Mouse (Mus musculus): Measurements from ENCODE around the gene Mxi1. TPM values are rescaled to one million over a fixed set of nuclear protein-coding genes. Genes with fewer than 3 reads are reported as not detected.

Gene Mxi1
- total RNA-seq, 1 experiment from 2014 or later: 112 TPM

- ATAC-seq (ENCODE audit: extremely low read depth, insufficient number of reproducible peaks, low FRiP score, poor library complexity, severe bottlenecking): no peak
These were observed 44.1 kb downstream of the Mxi1 start for GRCm38 (mm10) chr19:53354271-53355000.

- ATAC-seq (ENCODE audit: extremely low read depth, insufficient number of reproducible peaks, low FRiP score, poor library complexity, severe bottlenecking): no peak
These were observed 44.7 kb downstream of the Mxi1 start for GRCm38 (mm10) chr19:53355065-53355464.

- ATAC-seq (ENCODE audit: extremely low read depth, insufficient number of reproducible peaks, low FRiP score, poor library complexity, severe bottlenecking): no peak
These were observed 49.1 kb downstream of the Mxi1 start for GRCm38 (mm10) chr19:53359160-53360033.

GRCm38 (mm10) chr19:53360265-53360958 lies 50.1 kb downstream of the Mxi1 start:
- no peak for ATAC-seq (ENCODE audit: extremely low read depth, insufficient number of reproducible peaks, low FRiP score, poor library complexity, severe bottlenecking)

- ATAC-seq (ENCODE audit: extremely low read depth, insufficient number of reproducible peaks, low FRiP score, poor library complexity, severe bottlenecking): peak; percentile 41; the same call in 1 of the 2 replicates
These were observed 52.6 kb downstream of the Mxi1 start for GRCm38 (mm10) chr19:53362967-53363366.

- ATAC-seq (ENCODE audit: extremely low read depth, insufficient number of reproducible peaks, low FRiP score, poor library complexity, severe bottlenecking): no peak
These were observed 54.2 kb downstream of the Mxi1 start for GRCm38 (mm10) chr19:53364551-53364950.

- no peak for ATAC-seq (ENCODE audit: extremely low read depth, insufficient number of reproducible peaks, low FRiP score, poor library complexity, severe bottlenecking)
These were observed 54.6 kb downstream of the Mxi1 start for GRCm38 (mm10) chr19:53364963-53365362.

- ATAC-seq (ENCODE audit: extremely low read depth, insufficient number of reproducible peaks, low FRiP score, poor library complexity, severe bottlenecking): no peak
These were observed 55.9 kb downstream of the Mxi1 start for GRCm38 (mm10) chr19:53366057-53366775.

GRCm38 (mm10) chr19:53366881-53367280 lies 56.6 kb downstream of the Mxi1 start:
- ATAC-seq (ENCODE audit: extremely low read depth, insufficient number of reproducible peaks, low FRiP score, poor library complexity, severe bottlenecking): no peak

- ATAC-seq (ENCODE audit: extremely low read depth, insufficient number of reproducible peaks, low FRiP score, poor library complexity, severe bottlenecking): peak; percentile 53; the same call in 1 of the 2 replicates
These were observed 59.2 kb downstream of the Mxi1 start for GRCm38 (mm10) chr19:53369469-53370043.

GRCm38 (mm10) chr19:53370233-53370632 lies 59.9 kb downstream of the Mxi1 start:
- no peak for ATAC-seq (ENCODE audit: extremely low read depth, insufficient number of reproducible peaks, low FRiP score, poor library complexity, severe bottlenecking)

- no peak for ATAC-seq (ENCODE audit: extremely low read depth, insufficient number of reproducible peaks, low FRiP score, poor library complexity, severe bottlenecking)
These were observed 61.3 kb downstream of the Mxi1 start, which contains the start of gene Gm10197 for GRCm38 (mm10) chr19:53371666-53372065. Gene Gm10197 (minus strand): TSS chr19:53371766.

GRCm38 (mm10) chr19:53373570-53373969 lies 63.3 kb downstream of the Mxi1 start:
- ATAC-seq (ENCODE audit: extremely low read depth, insufficient number of reproducible peaks, low FRiP score, poor library complexity, severe bottlenecking): no peak

GRCm38 (mm10) chr19:53375299-53375698 lies 65.0 kb downstream of the Mxi1 start:
- ATAC-seq (ENCODE audit: extremely low read depth, insufficient number of reproducible peaks, low FRiP score, poor library complexity, severe bottlenecking): no peak

GRCm38 (mm10) chr19:53375816-53376215 lies 65.5 kb downstream of the Mxi1 start:
- ATAC-seq (ENCODE audit: extremely low read depth, insufficient number of reproducible peaks, low FRiP score, poor library complexity, severe bottlenecking): no peak

GRCm38 (mm10) chr19:53377652-53378051 lies 67.3 kb downstream of the Mxi1 start:
- no peak for ATAC-seq (ENCODE audit: extremely low read depth, insufficient number of reproducible peaks, low FRiP score, poor library complexity, severe bottlenecking)

- no peak for ATAC-seq (ENCODE audit: extremely low read depth, insufficient number of reproducible peaks, low FRiP score, poor library complexity, severe bottlenecking)
These were observed 68.1 kb downstream of the Mxi1 start for GRCm38 (mm10) chr19:53378421-53378820.

- no peak for ATAC-seq (ENCODE audit: extremely low read depth, insufficient number of reproducible peaks, low FRiP score, poor library complexity, severe bottlenecking)
These were observed 73.0 kb downstream of the Mxi1 start for GRCm38 (mm10) chr19:53383336-53383735.
